Mouse (Mus musculus) CH12.LX (cell line): ENCODE data around the gene Bdkrb2. TPM values are rescaled to one million over a fixed set of nuclear protein-coding genes. Genes with fewer than 3 reads are reported as not detected.

Experiments used
- DNase-seq: peaks from one replicate; pipeline ENCODE4 v3.0.0-alpha.2; 2013; ENCODE audit errors: extremely low read depth
- H3K27ac ChIP-seq: 2 replicates; pipeline ENCODE4 v1.5.1; 2012; ENCODE audit warnings: low read depth, mild to moderate bottlenecking, control low read depth, moderate library complexity; ENCODE audit not compliant: insufficient read depth
- H3K27me3 ChIP-seq: replicated peaks from 2 replicates; pipeline ENCODE3; 2012; ENCODE audit warnings: inconsistent platforms
- H3K36me3 ChIP-seq, 2 experiments: replicated peaks in 1 of 2; 2 replicates each; pipeline versions ENCODE3 to v1.6.1; 2012; ENCODE audit warnings: inconsistent platforms in 1 of 2, low read length in 1 of 2, mild to moderate bottlenecking in 1 of 2, mixed read lengths in 1 of 2, moderate library complexity in 1 of 2; ENCODE audit not compliant: control insufficient read depth in 1 of 2, insufficient read depth in 1 of 2
- H3K4me1 ChIP-seq, 2 experiments: 2 replicates each; pipeline ENCODE4 v1.6.1; 2012; ENCODE audit warnings: inconsistent platforms in 1 of 2, moderate library complexity in 1 of 2; ENCODE audit not compliant: insufficient read depth in 2 of 2, control insufficient read depth in 1 of 2
- H3K4me2 ChIP-seq: 2 replicates; pipeline ENCODE4 v1.6.1; 2012; ENCODE audit warnings: low read depth, mild to moderate bottlenecking, control low read depth; ENCODE audit not compliant: poor library complexity, insufficient read depth, severe bottlenecking
- H3K4me3 ChIP-seq, 3 experiments: fragments of 150-350 bp in 1 of 3; sonication (generic) in 1 of 3; replicated peaks in 1 of 3; 2 replicates each; pipeline versions ENCODE3 to v1.5.1; 2011 to 2012; ENCODE audit warnings: low read depth in 2 of 3, low read length in 2 of 3, mild to moderate bottlenecking in 2 of 3, moderate library complexity in 2 of 3, control low read depth in 1 of 3, improper control_type of control experiment in 1 of 3, inconsistent platforms in 1 of 3, mixed read lengths in 1 of 3; ENCODE audit not compliant: poor library complexity in 1 of 3
- H3K79me2 ChIP-seq: replicated peaks from 2 replicates; pipeline ENCODE4 v1.6.1; 2012; ENCODE audit warnings: mild to moderate bottlenecking, moderate library complexity; ENCODE audit not compliant: control insufficient read depth, poor library complexity, insufficient read depth, severe bottlenecking; ENCODE audit errors: extremely low read depth
- H3K9ac ChIP-seq: 2 replicates; pipeline ENCODE4 v1.6.1; 2012; ENCODE audit warnings: low read depth, mild to moderate bottlenecking, control low read depth, moderate library complexity; ENCODE audit not compliant: insufficient read depth
- H3K9me3 ChIP-seq: replicated peaks from 2 replicates; pipeline ENCODE3; 2012; ENCODE audit warnings: low read length, inconsistent platforms, mixed read lengths
- CHD1 ChIP-seq: IDR thresholded peaks from 2 replicates; pipeline ENCODE4 v1.6.1; 2012; ENCODE audit warnings: low read depth, low read length, improper control_type of control experiment, inconsistent platforms
- CTCF ChIP-seq, 2 experiments: IDR thresholded peaks in 1 of 2; conservative IDR thresholded peaks in 1 of 2; 2 replicates each; pipeline ENCODE4 v1.5.1; 2011 to 2012; ENCODE audit warnings: low read depth in 2 of 2, low read length in 2 of 2, improper control_type of control experiment in 1 of 2, inconsistent platforms in 1 of 2, mild to moderate bottlenecking in 1 of 2, moderate library complexity in 1 of 2
- ETS1 ChIP-seq: conservative IDR thresholded peaks from 2 replicates; pipeline ENCODE4 v1.6.1; 2012; ENCODE audit warnings: low read depth, mild to moderate bottlenecking, inconsistent platforms, low read length, improper control_type of control experiment, moderate library complexity
- GABPA ChIP-seq: IDR thresholded peaks from 2 replicates; pipeline ENCODE4 v1.6.1; 2012; ENCODE audit warnings: low read depth, low read length, improper control_type of control experiment, inconsistent platforms; ENCODE audit not compliant: insufficient replicate concordance
- HCFC1 ChIP-seq: IDR thresholded peaks from 2 replicates; pipeline ENCODE4 v1.6.1; 2012; ENCODE audit warnings: low read depth, mild to moderate bottlenecking, inconsistent platforms, low read length, improper control_type of control experiment
- JUND ChIP-seq: conservative IDR thresholded peaks from 2 replicates; pipeline ENCODE4 v1.6.1; 2011; ENCODE audit warnings: low read depth, low read length, improper control_type of control experiment
- KAT2A ChIP-seq: IDR thresholded peaks from 2 replicates; pipeline ENCODE4 v1.6.1; 2012; ENCODE audit warnings: low read length, improper control_type of control experiment, inconsistent platforms; ENCODE audit not compliant: insufficient replicate concordance
- MAFK ChIP-seq: IDR thresholded peaks from 2 replicates; pipeline ENCODE4 v1.6.1; 2011; ENCODE audit warnings: low read length, improper control_type of control experiment; ENCODE audit not compliant: insufficient replicate concordance
- MEF2A ChIP-seq: IDR thresholded peaks from 2 replicates; pipeline ENCODE4 v1.6.1; 2014; ENCODE audit warnings: low read depth, mild to moderate bottlenecking, inconsistent platforms, low read length, improper control_type of control experiment, borderline replicate concordance
- MYC ChIP-seq: IDR thresholded peaks from 2 replicates; pipeline ENCODE4 v1.6.1; 2011; ENCODE audit warnings: low read depth, mild to moderate bottlenecking, improper control_type of control experiment, low read length
- PAX5 ChIP-seq: IDR thresholded peaks from 2 replicates; pipeline ENCODE4 v1.6.1; 2012; ENCODE audit warnings: low read length, inconsistent platforms, mixed read lengths
- POLR2A ChIP-seq: IDR thresholded peaks from 2 replicates; pipeline ENCODE4 v1.6.1; 2011; ENCODE audit warnings: low read depth, mild to moderate bottlenecking, improper control_type of control experiment, low read length
- RCOR1 ChIP-seq: conservative IDR thresholded peaks from 2 replicates; pipeline ENCODE4 v1.6.1; 2012; ENCODE audit warnings: low read depth, mild to moderate bottlenecking, inconsistent platforms, low read length, improper control_type of control experiment
- SIN3A ChIP-seq: IDR thresholded peaks from 2 replicates; pipeline ENCODE4 v1.6.1; 2012; ENCODE audit warnings: low read length, improper control_type of control experiment, inconsistent platforms
- TCF12 ChIP-seq: IDR thresholded peaks from 2 replicates; pipeline ENCODE4 v1.6.1; 2014; ENCODE audit warnings: low read depth, mild to moderate bottlenecking, inconsistent platforms, low read length, improper control_type of control experiment
- USF1 ChIP-seq: IDR thresholded peaks from 2 replicates; pipeline ENCODE4 v1.6.1; 2014; ENCODE audit warnings: low read depth, mild to moderate bottlenecking, inconsistent platforms, low read length, improper control_type of control experiment
- ZC3H11A ChIP-seq: IDR thresholded peaks from 2 replicates; pipeline ENCODE4 v1.6.1; 2012; ENCODE audit warnings: low read depth, mild to moderate bottlenecking, inconsistent platforms, low read length, improper control_type of control experiment
- ZKSCAN1 ChIP-seq: IDR thresholded peaks from 2 replicates; pipeline ENCODE4 v1.6.1; 2012; ENCODE audit warnings: low read depth, inconsistent platforms, low read length, improper control_type of control experiment, borderline replicate concordance
- dilution Hi-C: fragments of 300-500 bp; cut with MboI; formaldehyde crosslinking; loops from 2 replicates; pipeline ENCODE4 v1.14.3; 2020; ENCODE audit warnings: low sequenced_read_pairs; ENCODE audit not compliant: extremely low pct_unique_long_range_greater_than_20kb, extremely low pct_ligation_motif_present
- in situ Hi-C: fragments of 300-500 bp; cut with MboI; formaldehyde crosslinking; loops from 3 replicates; pipeline ENCODE4 v1.14.3; 2019; ENCODE audit warnings: low sequenced_read_pairs, low pct_ligation_motif_present, low pct_unique_long_range_greater_than_20kb, mixed read lengths
- polyA plus RNA-seq: library from polyadenylated mRNA; unstranded; fragments of >175 nt; gene quantifications from 2 replicates; pipeline ENCODE4 v1.2.1, GENCODE M21; 2012; ENCODE audit warnings: low read depth; ENCODE audit not compliant: insufficient read length
- total RNA-seq, 2 experiments: library from RNA; depleted of rRNA; stranded (reverse); fragments of 300-350 nt in 1 of 2; fragments of >200 nt in 1 of 2; gene quantifications; 2 replicates each; pipeline ENCODE4 v1.2.3; 2012 to 2014

Bdkrb2 gene
- total and polyA plus RNA-seq, 3 experiments = 0.06 TPM; not detected in 2

DNA sequence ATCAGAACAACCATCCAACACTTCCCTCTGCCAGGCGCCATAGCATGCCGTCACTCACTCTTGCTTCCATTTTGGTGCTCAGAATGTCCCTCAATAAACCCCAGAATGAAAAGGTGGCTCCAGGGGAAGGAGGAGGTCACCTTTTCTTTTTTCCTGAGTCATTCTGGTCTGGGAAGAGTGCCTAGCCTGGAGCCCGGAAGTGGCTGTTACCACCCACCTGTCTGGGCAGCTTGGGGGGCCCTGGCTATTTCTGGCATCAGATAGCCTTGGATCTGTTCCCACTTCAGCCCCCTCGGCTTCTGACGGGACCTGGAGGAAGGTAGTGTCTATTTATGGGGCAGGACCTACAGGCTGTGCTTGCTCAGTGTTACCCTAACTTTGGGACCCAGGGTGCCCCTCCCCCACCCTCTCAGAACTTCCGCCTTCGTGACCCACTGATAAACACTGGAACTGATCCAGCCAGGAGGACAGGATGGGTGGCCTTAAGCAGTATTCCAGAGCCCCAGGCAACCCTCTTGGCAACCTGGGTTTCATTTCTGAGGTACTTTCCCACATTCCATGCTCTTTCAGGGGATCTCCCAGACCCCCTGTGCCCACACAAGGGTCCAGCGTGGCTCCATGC is 8.8 kb upstream of the Bdkrb2 start:
- peaks cover 0 to 14% of the 10 kb centered on the region in 2 experiments; a peak in 2 of 4 replicates for H3K4me1 ChIP-seq
- peaks cover 19% of the 10 kb centered on the region for H3K27me3 ChIP-seq
- in situ Hi-C loops (no loop called here), dilution Hi-C loops (no loop called here)
- no peak overlapping the region for H3K4me2 ChIP-seq
- no peak overlapping the region for H3K4me3 ChIP-seq
- no peak for DNase-seq
- H3K79me2 ChIP-seq = no peaks in the 10 kb centered on the region
- no peaks in the 10 kb centered on the region for H3K36me3 ChIP-seq
- peaks cover 13% of the 10 kb centered on the region for H3K9me3 ChIP-seq
- TF ChIP-seq MEF2A (no peak), PAX5 (no peak), TCF12 (no peak), CHD1 (no peak), HCFC1 (no peak), POLR2A (no peak), KAT2A (no peak), ETS1 (no peak), USF1 (no peak), MYC (no peak), SIN3A (no peak), ZKSCAN1 (no peak), RCOR1 (no peak), GABPA (no peak), MAFK (no peak), ZC3H11A (no peak)
- H3K9ac ChIP-seq = no peak overlapping the region
- H3K27ac ChIP-seq = no peak overlapping the region

DNA sequence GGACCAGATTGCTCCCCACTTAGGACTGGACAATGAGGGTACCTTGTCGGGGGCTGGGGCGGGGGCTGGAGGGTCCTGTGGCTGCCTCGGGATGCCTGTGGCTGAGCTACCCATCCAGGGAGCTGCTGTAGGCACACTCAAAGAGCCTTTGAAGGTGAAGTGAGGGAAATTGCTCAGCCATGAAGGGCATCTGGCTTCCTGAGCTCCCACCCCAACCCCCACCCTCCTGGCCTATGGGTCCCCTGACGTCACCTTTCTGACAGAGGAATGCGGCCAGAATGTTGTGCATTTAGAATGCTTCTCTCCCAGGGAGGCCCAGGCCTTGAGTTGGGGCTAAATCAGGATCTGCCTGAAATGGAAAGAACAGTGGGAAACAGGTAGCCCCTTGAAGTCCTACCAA is 7.9 kb upstream of the Bdkrb2 start:
- Histone ChIP-seq H3K36me3 (no peaks in the 10 kb centered on the region), H3K27me3 (peaks cover 24% of the 10 kb centered on the region), H3K4me3 (no peak overlapping the region), H3K79me2 (no peaks in the 10 kb centered on the region), H3K4me2 (no peak overlapping the region), H3K9ac (no peak overlapping the region), H3K27ac (no peak overlapping the region), H3K4me1 (peaks cover 0 to 14% of the 10 kb centered on the region in 2 experiments; a peak in 2 of 4 replicates), H3K9me3 (peaks cover 9% of the 10 kb centered on the region)
- no peak for DNase-seq
- TF ChIP-seq CTCF (conservative IDR thresholded peaks at IDR 0.05 in 1 of 2, IDR thresholded peaks at IDR 0.05 in 1 of 2; ENCODE audit: low read depth in 2 of 2, low read length in 2 of 2) (no peak), JUND (no peak), CHD1 (no peak)
- dilution Hi-C loops = no loop called here
- in situ Hi-C loops = no loop called here
